Mouse (Mus musculus): Measurements from ENCODE around the gene Brox. TPM values are rescaled to one million over a fixed set of nuclear protein-coding genes. Genes with fewer than 3 reads are reported as not detected.
"Not testable (repeated sequence)": the region's sequence is repeated elsewhere in the genome, so short reads cannot be mapped to it uniquely, and the experiment has no call there.

Gene Brox
- total and polyA plus RNA-seq, 2 experiments from 2014 or later = 82.3 to 93.8 TPM

GRCm38 (mm10) chr1:183323923-183324322 lies 26.9 kb upstream of the Brox start:
- Histone ChIP-seq H3K4me2 (ENCODE audit: low read depth, low read length) (no peak overlapping the region), H3K4me1 (ENCODE audit: insufficient read depth, low read length) (no peaks in the 10 kb centered on the region), H3K36me3 (ENCODE audit: insufficient read depth, low read length) (peaks cover 47% of the 10 kb centered on the region), H3K4me3 (ENCODE audit: low read length) (no peak overlapping the region), H3K27me3 (ENCODE audit: insufficient read depth, low read length) (no peaks in the 10 kb centered on the region), H3K9me3 (ENCODE audit: low read length) (no peaks in the 10 kb centered on the region), H3K9ac (replicated peaks; ENCODE audit: low read length) (no peak overlapping the region), H3K27ac (no peak overlapping the region)
- 97% methylated on average over 2 of the region's 2 CpGs for WGBS
- TF ChIP-seq CTCF (IDR thresholded peaks at IDR 0.05; ENCODE audit: low read depth) = no peak
- ATAC-seq (no peak), DNase-seq (ENCODE audit: low spot score) (no peak)

DNA sequence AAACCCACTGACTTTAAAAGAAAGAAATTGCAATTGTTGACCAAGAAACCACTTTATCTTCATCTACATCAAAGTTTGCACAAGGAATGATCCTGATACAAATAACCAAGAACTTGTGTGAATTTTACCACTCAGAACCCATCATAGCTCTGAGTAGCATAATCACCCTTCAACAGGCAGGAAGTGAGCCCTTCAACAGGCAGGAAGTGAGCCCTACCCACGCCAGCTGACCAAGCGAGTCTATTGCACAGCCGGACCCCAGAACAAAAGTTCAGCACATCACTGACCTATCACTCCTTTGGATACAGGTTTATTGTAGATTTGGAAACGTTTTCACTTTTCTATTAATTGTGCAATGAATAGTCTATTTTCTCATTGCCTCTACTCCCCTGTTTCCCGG lies 25.4 kb upstream of the Brox start:
- not testable (repeated sequence) for H3K9ac ChIP-seq (replicated peaks; ENCODE audit: low read length); H3K27me3 ChIP-seq (ENCODE audit: insufficient read depth, low read length); DNase-seq (ENCODE audit: low spot score); H3K27ac ChIP-seq; H3K4me3 ChIP-seq (ENCODE audit: low read length); H3K4me1 ChIP-seq (ENCODE audit: insufficient read depth, low read length); ATAC-seq; H3K9me3 ChIP-seq (ENCODE audit: low read length); H3K4me2 ChIP-seq (ENCODE audit: low read depth, low read length)
- 90% methylated on average over 5 of the region's 5 CpGs for WGBS
- peaks cover 51% of the 10 kb centered on the region for H3K36me3 ChIP-seq (ENCODE audit: insufficient read depth, low read length)

DNA sequence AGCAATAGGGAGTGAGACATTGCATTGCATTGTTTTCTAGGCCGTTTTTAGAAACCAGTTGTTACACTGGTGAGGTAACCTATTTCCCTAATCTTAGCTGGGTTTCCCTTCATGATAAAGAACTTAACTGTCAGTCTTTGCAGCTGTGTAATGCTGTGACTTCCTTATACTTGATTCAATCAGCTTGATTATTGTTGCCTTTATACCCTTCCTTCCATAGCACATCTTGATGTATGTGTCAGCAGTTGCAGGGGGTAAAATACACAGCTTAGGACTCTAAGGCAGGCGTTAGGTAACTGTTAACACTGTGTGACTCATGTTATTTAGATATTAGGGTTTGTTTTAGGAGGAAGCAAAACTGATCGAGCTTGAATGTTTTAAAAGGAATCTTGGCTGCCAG lies 23.6 kb upstream of the Brox start:
- no peak for ATAC-seq

GRCm38 (mm10) chr1:183315783-183316182 lies 18.7 kb upstream of the Brox start:
- no peaks in the 10 kb centered on the region for H3K4me1 ChIP-seq (ENCODE audit: insufficient read depth, low read length)
- WGBS = 88% methylated on average over 2 of the region's 2 CpGs
- no peaks in the 10 kb centered on the region for H3K27me3 ChIP-seq (ENCODE audit: insufficient read depth, low read length)
- H3K36me3 ChIP-seq (ENCODE audit: insufficient read depth, low read length) = peaks cover 51% of the 10 kb centered on the region
- no peak overlapping the region for H3K27ac ChIP-seq
- H3K4me3 ChIP-seq (ENCODE audit: low read length) = no peak overlapping the region
- peak; percentile 37 for TF ChIP-seq CTCF (IDR thresholded peaks at IDR 0.05; ENCODE audit: low read depth)
- DNase-seq (ENCODE audit: low spot score) (no peak), ATAC-seq (no peak)
- H3K4me2 ChIP-seq (ENCODE audit: low read depth, low read length) = no peak overlapping the region
- H3K9ac ChIP-seq (replicated peaks; ENCODE audit: low read length) = no peak overlapping the region
- H3K9me3 ChIP-seq (ENCODE audit: low read length) = no peaks in the 10 kb centered on the region

More for the DNA sequence above, 23.6 kb upstream of the Brox start:
- no peak overlapping the region for H3K4me2 ChIP-seq (ENCODE audit: low read depth, low read length)
- peaks cover 55% of the 10 kb centered on the region for H3K36me3 ChIP-seq (ENCODE audit: insufficient read depth, low read length)
- H3K4me3 ChIP-seq (ENCODE audit: low read length) = no peak overlapping the region
- TF ChIP-seq CTCF (IDR thresholded peaks at IDR 0.05; ENCODE audit: low read depth) = no peak
- H3K27ac ChIP-seq = no peak overlapping the region
- H3K9ac ChIP-seq (replicated peaks; ENCODE audit: low read length) = no peak overlapping the region
- H3K4me1 ChIP-seq (ENCODE audit: insufficient read depth, low read length) = no peaks in the 10 kb centered on the region
- no peaks in the 10 kb centered on the region for H3K27me3 ChIP-seq (ENCODE audit: insufficient read depth, low read length)
- H3K9me3 ChIP-seq (ENCODE audit: low read length) = no peaks in the 10 kb centered on the region
- DNase-seq (ENCODE audit: low spot score) = no peak
- WGBS = 85% methylated on average over 3 of the region's 3 CpGs

DNA sequence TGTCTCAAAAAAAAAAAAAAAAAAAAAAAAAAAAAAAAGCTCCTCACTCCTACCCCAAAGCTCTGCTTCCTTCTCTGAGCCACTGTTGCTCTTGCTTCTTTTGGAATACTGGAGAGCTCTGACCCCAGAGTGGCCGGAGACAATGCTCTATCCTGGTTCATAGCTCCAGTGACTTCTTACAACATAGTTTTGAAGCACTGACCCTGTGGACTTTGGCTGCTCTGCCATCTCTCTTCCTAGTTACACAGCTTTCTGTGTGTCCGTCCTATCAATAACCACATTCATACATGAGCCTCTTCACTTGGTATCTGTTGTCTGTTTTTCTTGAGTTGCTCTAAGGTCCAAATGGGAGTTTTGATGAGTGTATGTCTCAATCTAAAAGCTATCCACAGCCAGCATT lies 15.0 kb upstream of the Brox start:
- TF ChIP-seq CTCF (IDR thresholded peaks at IDR 0.05; ENCODE audit: low read depth) = no peak
- DNase-seq (ENCODE audit: low spot score) = no peak
- Histone ChIP-seq H3K4me1 (ENCODE audit: insufficient read depth, low read length) (no peaks in the 10 kb centered on the region), H3K9ac (replicated peaks; ENCODE audit: low read length) (no peak overlapping the region), H3K4me2 (ENCODE audit: low read depth, low read length) (no peak overlapping the region), H3K4me3 (ENCODE audit: low read length) (no peak overlapping the region), H3K9me3 (ENCODE audit: low read length) (no peaks in the 10 kb centered on the region), H3K27ac (no peak overlapping the region), H3K27me3 (ENCODE audit: insufficient read depth, low read length) (no peaks in the 10 kb centered on the region), H3K36me3 (ENCODE audit: insufficient read depth, low read length) (peaks cover 33% of the 10 kb centered on the region)
- ATAC-seq = no peak
- WGBS = 95% methylated on average over 2 of the region's 2 CpGs

GRCm38 (mm10) chr1:183309601-183310000 lies 12.5 kb upstream of the Brox start:
- H3K27me3 ChIP-seq (ENCODE audit: insufficient read depth, low read length); H3K4me1 ChIP-seq (ENCODE audit: insufficient read depth, low read length): not testable (repeated sequence)
- WGBS = 34% methylated on average over 2 of the region's 2 CpGs

DNA sequence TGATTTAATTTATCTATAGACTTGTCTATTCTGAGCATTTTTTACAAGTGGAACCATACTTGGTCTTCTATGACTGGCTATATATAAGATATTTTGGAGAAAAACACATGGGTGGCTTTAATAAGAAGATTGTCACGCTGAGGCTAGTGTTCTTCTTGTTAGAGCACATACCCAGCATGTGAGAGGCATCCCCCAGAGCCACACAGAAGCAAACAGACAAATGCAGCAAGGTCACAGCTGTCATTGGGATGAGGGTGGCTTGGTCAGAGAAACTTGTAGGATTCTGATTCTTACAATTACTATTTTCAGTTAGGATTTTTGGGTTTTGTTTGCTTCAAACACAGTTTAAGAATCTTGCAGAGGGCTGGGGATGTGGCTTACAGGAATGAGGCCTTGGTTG lies 11.4 kb upstream of the Brox start:
- H3K4me2 ChIP-seq (ENCODE audit: low read depth, low read length) = no peak overlapping the region
- 79% methylated on average over 1 of the region's 1 CpGs for WGBS
- no peaks in the 10 kb centered on the region for H3K27me3 ChIP-seq (ENCODE audit: insufficient read depth, low read length)
- H3K9ac ChIP-seq (replicated peaks; ENCODE audit: low read length) = no peak overlapping the region
- TF ChIP-seq CTCF (IDR thresholded peaks at IDR 0.05; ENCODE audit: low read depth) = no peak
- ATAC-seq = no peak
- no peak overlapping the region for H3K4me3 ChIP-seq (ENCODE audit: low read length)
- DNase-seq (ENCODE audit: low spot score) = no peak
- peaks cover 4% of the 10 kb centered on the region; the same call in 1 of the 2 replicates for H3K36me3 ChIP-seq (ENCODE audit: insufficient read depth, low read length)
- no peaks in the 10 kb centered on the region for H3K4me1 ChIP-seq (ENCODE audit: insufficient read depth, low read length)
- H3K9me3 ChIP-seq (ENCODE audit: low read length) = no peaks in the 10 kb centered on the region
- H3K27ac ChIP-seq = no peak overlapping the region

More at GRCm38 (mm10) chr1:183309601-183310000, 12.5 kb upstream of the Brox start:
- H3K9me3 ChIP-seq (ENCODE audit: low read length); H3K4me2 ChIP-seq (ENCODE audit: low read depth, low read length); H3K9ac ChIP-seq (replicated peaks; ENCODE audit: low read length); ATAC-seq; H3K27ac ChIP-seq; H3K4me3 ChIP-seq (ENCODE audit: low read length); DNase-seq (ENCODE audit: low spot score): not testable (repeated sequence)
- peaks cover 13% of the 10 kb centered on the region for H3K36me3 ChIP-seq (ENCODE audit: insufficient read depth, low read length)

Measured in hindbrain, postnatal 0 days (tissue).